Mouse (Mus musculus) heart, adult 2 months (tissue): Measurements from ENCODE around the gene Arhgap31. TPM values are rescaled to one million over a fixed set of nuclear protein-coding genes. Genes with fewer than 3 reads are reported as not detected.

ENCODE experiments used
- DNase-seq, 2 experiments: peaks; one replicate each; pipeline ENCODE4 v3.0.0; 2021
- H3K27ac ChIP-seq: fragments of 200-600 bp; 2 replicates; pipeline ENCODE4 v1.8.1; 2022
- H3K27me3 ChIP-seq: fragments of 200-500 bp; 2 replicates; pipeline ENCODE4 v1.6.1; 2012; ENCODE audit warnings: mild to moderate bottlenecking, low read length, inconsistent platforms, mixed read lengths; ENCODE audit not compliant: control insufficient read depth, insufficient read depth
- H3K36me3 ChIP-seq: fragments of 200-500 bp; 2 replicates; pipeline ENCODE4 v1.6.1; 2012; ENCODE audit warnings: low read length, inconsistent platforms; ENCODE audit not compliant: control insufficient read depth, insufficient read depth
- H3K4me1 ChIP-seq: fragments of 200-500 bp; 2 replicates; pipeline ENCODE4 v1.6.1; 2011; ENCODE audit warnings: low read length; ENCODE audit not compliant: control insufficient read depth, insufficient read depth
- H3K4me3 ChIP-seq: fragments of 200-600 bp; 2 replicates; pipeline ENCODE4 v1.8.1; 2022
- H3K79me2 ChIP-seq: fragments of 200-500 bp; replicated peaks from 2 replicates; pipeline ENCODE4 v1.6.1; 2012; ENCODE audit warnings: mild to moderate bottlenecking, inconsistent platforms, low read length, moderate library complexity, mixed read lengths; ENCODE audit not compliant: control insufficient read depth, insufficient read depth
- H3K9ac ChIP-seq: fragments of 200-500 bp; 2 replicates; pipeline ENCODE4 v1.6.1; 2012; ENCODE audit warnings: low read depth, mild to moderate bottlenecking, control low read depth, inconsistent platforms, low read length, mixed read lengths
- CTCF ChIP-seq: fragments of 200-600 bp; IDR thresholded peaks from 2 replicates; pipeline ENCODE4 v1.8.1; 2022; ENCODE audit warnings: antibody characterized with exemption, mild to moderate bottlenecking, moderate library complexity
- EP300 ChIP-seq: fragments of 200-500 bp; IDR thresholded peaks from 2 replicates; pipeline ENCODE4 v1.6.1; 2011; ENCODE audit warnings: low read depth, low read length, control low read depth; ENCODE audit not compliant: insufficient read depth
- POLR2A ChIP-seq: fragments of 200-500 bp; IDR thresholded peaks from 2 replicates; pipeline ENCODE4 v1.6.1; 2011; ENCODE audit warnings: mild to moderate bottlenecking, low read depth, low read length, control low read depth; ENCODE audit not compliant: insufficient read depth
- WGBS: fragments of 180-500 bp; shearing (Covaris S2); methylation state at CpG from one replicate; pipeline ENCODE4 v1.1.7; 2018; 5-methylcytosine and 5-hydroxymethylcytosine counted together
- intact Hi-C: fragments of 180-260 bp; cut with DNase I; formaldehyde crosslinking; loops from one replicate; pipeline ENCODE4 v1.15.1; 2025
- long read RNA-seq: library from polyadenylated mRNA; stranded (forward); transcript quantifications from one replicate; pipeline ENCODE4 v2.0.0, GENCODE M21; 2021
- polyA plus RNA-seq: library from polyadenylated mRNA; depleted of rRNA; stranded (reverse); fragments of >200 nt; gene quantifications from 2 replicates; pipeline ENCODE4 v1.2.3, GENCODE M21; 2012; rRNA removed
- total RNA-seq, 2 experiments: library from RNA; stranded (reverse); gene quantifications; 2 replicates each; pipeline ENCODE4 v1.2.3; 2021

The Arhgap31 gene
- total RNA-seq, result 10 to 100 TPM; 38.2 to 41.2 TPM
- polyA plus RNA-seq, result 14.1 and 20.1 TPM in 2 replicates
- long read RNA-seq, full-length matches to known transcripts, result 9 of 26 reads
- long read RNA-seq, partial matches to known transcripts, result 7 of 26 reads
- long read RNA-seq, other reads (novel, unspliced or antisense), result 10 of 26 reads

DNA sequence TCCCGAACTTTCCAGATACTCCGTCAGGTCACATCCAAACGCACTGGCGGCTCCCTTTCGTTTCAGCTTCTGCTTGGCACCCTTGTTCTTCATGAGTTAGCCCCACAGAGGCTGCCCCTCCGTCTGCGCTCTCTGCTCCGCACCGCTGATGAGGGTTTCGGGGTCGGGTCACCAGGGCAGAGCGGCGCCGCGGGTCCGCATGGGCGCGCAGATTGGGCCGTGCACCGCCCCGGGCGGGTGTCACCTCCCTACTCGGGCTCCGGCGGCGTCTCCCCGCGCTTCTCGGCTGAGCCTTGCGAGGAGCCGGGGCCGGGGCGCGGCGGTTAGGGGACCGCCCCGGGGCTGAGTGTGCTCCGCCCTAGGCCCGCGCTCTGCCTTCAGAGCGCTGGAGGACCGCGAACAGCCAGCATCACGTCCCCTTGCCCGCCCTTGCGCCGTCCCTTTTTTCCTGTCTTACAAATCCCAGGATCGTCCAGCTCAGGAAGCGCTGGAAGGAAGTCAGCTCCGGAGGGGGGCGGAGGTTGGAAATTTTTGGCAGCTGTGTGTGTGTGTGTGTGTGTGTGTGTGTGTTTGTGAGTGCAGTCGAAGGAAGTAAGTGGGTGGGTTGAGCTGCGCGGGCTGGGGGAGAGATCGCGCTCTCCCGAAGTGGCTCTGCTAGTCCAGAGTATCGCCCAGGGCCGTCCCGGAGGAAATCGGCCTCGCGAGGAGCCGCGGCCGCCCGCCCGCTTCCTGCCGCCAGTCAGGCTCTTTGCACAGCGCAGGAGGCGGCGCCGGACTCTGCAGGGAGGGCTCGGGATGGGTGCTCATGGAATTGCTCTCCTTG, at the start of gene Arhgap31:
TSS of gene Arhgap31 (minus strand) at position 694 of the 823 bp plus-strand sequence.
- Histone ChIP-seq H3K4me3 (peak within 1 kb of the TSS; percentile 90), H3K4me1 (peaks cover 8% of the 10 kb centered on the region), H3K27ac (peak within 1 kb of the TSS; percentile 97), H3K27me3 (no peaks in the 10 kb centered on the region), H3K36me3 (no peaks in the 10 kb centered on the region; the same call in 1 of the 2 replicates), H3K79me2 (peaks cover 4% of the 10 kb centered on the region; the same call in 1 of the 2 replicates), H3K9ac (peak within 1 kb of the TSS; percentile 99)
- under 1% methylated on average over 74 of the region's 74 CpGs for WGBS
- intact Hi-C loops, result no loop called here
- DNase-seq, result peak; percentile 92 to 93
- TF ChIP-seq CTCF, result no peak; the same call in 1 of the 2 replicates
- TF ChIP-seq EP300, result peak; percentile 88

DNA sequence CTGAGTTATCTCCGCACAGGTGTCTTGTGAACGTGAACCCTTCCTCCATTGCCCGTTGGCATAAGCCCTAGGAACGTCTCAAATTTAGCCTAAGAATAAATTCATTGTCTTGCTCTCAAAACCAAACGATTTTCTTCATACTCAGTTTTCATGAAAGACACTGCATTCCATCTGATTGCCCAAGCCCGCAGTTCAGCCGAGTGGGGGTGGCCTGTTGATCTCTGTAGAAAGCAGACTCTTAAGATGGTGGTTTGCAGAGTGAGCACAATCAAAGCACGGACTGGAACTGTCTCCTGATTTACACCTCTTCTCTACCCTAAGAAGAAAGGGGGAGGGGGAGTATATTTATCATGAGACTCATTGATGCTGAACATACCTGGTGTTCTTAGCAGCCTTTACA, 49.3 kb upstream of the Arhgap31 start:
- peaks cover 8% of the 10 kb centered on the region for H3K4me1 ChIP-seq
- no peak overlapping the region for H3K4me3 ChIP-seq
- intact Hi-C loops, result no loop called here
- no peak overlapping the region for H3K27ac ChIP-seq
- 85% methylated on average over 8 of the region's 8 CpGs for WGBS
- H3K36me3 ChIP-seq, result peaks cover 12% of the 10 kb centered on the region
- TF ChIP-seq EP300, result no peak
- TF ChIP-seq POLR2A, result no peak
- no peak for TF ChIP-seq CTCF
- no peak for DNase-seq
- no peaks in the 10 kb centered on the region for H3K27me3 ChIP-seq
- H3K79me2 ChIP-seq, result no peaks in the 10 kb centered on the region
- H3K9ac ChIP-seq, result no peak overlapping the region

DNA sequence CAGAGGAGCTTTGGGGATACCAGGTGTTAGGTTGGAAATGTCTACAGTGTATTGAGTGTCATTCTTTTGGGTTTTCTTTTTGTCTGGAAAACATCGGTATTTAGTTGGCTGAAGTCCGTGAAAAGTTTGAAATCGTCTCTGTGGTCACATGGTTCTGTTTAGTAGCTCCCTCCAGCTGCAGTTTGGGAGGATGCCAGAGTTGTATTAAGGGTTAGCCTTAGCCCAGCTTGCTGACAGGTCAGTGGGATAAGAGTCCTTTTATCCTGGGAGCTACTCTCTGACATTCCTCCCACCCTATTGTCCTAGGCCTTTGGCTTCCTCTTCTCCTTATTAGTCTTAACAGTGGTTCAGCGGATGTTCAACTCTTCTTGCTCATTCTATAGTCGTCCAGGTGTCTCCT, 48.9 kb upstream of the Arhgap31 start:
- Histone ChIP-seq H3K27me3 (no peaks in the 10 kb centered on the region), H3K9ac (no peak overlapping the region), H3K4me1 (peaks cover 9% of the 10 kb centered on the region), H3K79me2 (no peaks in the 10 kb centered on the region), H3K27ac (no peak overlapping the region; the same call in 1 of the 2 replicates), H3K4me3 (no peak overlapping the region), H3K36me3 (peaks cover 12% of the 10 kb centered on the region)
- DNase-seq, result no peak
- intact Hi-C loops, result no loop called here
- no peak for TF ChIP-seq POLR2A
- no peak for TF ChIP-seq CTCF
- TF ChIP-seq EP300, result no peak
- WGBS, result 52% methylated on average over 5 of the region's 5 CpGs

DNA sequence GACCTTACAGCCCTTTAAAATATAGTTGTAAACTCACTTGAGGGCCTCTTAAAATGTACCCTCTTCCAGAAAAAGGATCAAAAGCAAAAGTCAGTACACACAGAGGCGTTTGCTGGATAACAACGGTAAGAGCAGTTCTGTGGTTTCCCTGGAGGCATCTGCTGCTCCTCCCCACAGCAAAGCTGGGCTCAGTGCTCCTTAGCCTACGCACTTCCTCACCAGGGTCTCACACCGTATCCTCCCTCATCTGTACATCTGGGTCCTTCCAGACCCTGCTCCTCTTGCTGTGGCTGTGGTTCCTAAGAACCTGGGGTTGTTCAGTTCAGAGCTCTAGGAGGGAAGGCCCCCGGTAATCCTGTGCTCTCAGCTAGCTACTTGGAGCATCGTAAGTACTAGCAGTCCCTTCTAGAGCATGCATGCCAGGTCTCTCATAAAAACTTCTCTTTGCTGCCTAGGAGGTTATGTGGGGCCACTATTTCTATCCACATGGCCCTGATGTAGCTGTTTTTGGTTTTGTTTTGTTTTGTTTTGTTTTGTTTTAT, 47.8 kb upstream of the Arhgap31 start:
- intact Hi-C loops, result no loop called here

DNA sequence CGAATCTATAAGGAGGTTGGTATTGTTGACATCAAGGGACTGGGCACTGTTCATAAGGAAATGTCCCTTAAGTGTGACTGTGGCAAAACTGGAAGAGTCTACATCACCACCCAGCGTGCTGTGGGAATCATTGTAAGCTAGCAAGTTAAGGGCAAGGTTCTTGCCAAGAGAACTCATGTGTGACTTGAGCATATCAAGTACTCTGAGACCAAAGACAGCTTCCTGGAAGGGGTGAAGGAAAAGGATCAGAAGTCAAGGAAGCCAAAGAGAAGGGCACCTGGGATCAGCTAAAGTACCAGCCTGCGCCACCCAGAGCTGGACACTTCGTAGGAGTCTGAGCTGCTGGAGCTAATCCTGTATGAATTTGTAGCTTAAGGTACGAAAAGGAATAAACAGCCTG, 47.2 kb upstream of the Arhgap31 start:
- Histone ChIP-seq H3K4me1 (peaks cover 11% of the 10 kb centered on the region), H3K27me3 (no peaks in the 10 kb centered on the region), H3K9ac (no peak overlapping the region), H3K4me3 (no peak overlapping the region), H3K36me3 (peaks cover 15% of the 10 kb centered on the region), H3K79me2 (no peaks in the 10 kb centered on the region), H3K27ac (no peak overlapping the region)
- TF ChIP-seq CTCF (no peak), EP300 (no peak), POLR2A (no peak)
- DNase-seq, result no peak
- 97% methylated on average over 5 of the region's 5 CpGs for WGBS
- intact Hi-C loops, result no loop called here

More for the DNA sequence above, 47.8 kb upstream of the Arhgap31 start:
- TF ChIP-seq CTCF (no peak), POLR2A (no peak), EP300 (no peak)
- H3K79me2 ChIP-seq, result no peaks in the 10 kb centered on the region
- peaks cover 9% of the 10 kb centered on the region for H3K4me1 ChIP-seq
- 78% methylated on average over 6 of the region's 6 CpGs for WGBS
- no peak overlapping the region for H3K4me3 ChIP-seq
- H3K27ac ChIP-seq, result no peak overlapping the region; the same call in 1 of the 2 replicates
- peaks cover 12% of the 10 kb centered on the region for H3K36me3 ChIP-seq
- no peak for DNase-seq
- no peak overlapping the region for H3K9ac ChIP-seq
- H3K27me3 ChIP-seq, result no peaks in the 10 kb centered on the region
